Mouse (Mus musculus) B cell, adult 2 months (primary cell): ENCODE results near the gene Abhd13.

Experiments used
- DNase-seq, 2 experiments: peaks; one replicate each; pipeline ENCODE4 v3.0.0; 2022

Abhd13 gene

DNA sequence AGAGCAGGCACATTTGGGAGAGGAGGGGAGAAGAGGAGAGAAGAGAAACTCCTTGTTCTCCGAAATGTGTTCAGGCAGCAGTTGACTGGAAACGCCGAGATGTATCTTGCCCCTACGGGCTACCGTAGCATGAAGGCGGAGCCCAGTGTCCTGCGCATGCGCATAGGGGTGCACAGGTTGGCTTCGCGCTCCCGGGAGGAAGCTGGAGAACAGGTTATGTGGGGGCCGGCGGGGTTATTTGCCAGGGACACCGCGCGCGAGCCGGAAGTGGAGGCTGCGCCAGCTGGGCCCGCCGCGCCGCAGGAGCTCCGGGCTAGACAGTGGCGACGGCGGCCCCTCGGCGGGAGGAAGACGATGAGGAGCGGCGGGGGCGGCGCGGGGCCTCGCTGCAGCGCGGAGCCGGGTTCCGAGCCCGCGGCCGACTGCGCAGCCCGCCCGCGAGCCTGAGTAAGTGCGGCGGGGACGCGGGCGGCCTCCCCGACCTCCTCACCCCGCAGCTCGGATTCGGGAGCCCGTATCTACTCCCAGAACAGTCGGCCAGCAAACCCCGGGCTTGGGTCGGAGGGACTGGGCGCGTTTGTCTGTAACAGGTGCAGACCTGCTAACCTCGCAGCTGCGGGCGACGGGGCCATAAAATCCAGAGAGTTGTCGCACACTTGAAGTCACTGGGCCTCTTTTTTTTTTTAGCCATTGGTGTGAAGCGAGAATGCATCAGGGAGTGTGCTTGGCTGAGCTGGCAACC is at the start of gene Abhd13, which contains the start of gene Lig4:
Gene Abhd13 (plus strand): TSS at position 135 of the 742 bp plus-strand sequence.
Gene Lig4 (minus strand): TSS at position 114 of the 742 bp plus-strand sequence.
- DNase-seq, result peak; percentile 98 to 99

DNA sequence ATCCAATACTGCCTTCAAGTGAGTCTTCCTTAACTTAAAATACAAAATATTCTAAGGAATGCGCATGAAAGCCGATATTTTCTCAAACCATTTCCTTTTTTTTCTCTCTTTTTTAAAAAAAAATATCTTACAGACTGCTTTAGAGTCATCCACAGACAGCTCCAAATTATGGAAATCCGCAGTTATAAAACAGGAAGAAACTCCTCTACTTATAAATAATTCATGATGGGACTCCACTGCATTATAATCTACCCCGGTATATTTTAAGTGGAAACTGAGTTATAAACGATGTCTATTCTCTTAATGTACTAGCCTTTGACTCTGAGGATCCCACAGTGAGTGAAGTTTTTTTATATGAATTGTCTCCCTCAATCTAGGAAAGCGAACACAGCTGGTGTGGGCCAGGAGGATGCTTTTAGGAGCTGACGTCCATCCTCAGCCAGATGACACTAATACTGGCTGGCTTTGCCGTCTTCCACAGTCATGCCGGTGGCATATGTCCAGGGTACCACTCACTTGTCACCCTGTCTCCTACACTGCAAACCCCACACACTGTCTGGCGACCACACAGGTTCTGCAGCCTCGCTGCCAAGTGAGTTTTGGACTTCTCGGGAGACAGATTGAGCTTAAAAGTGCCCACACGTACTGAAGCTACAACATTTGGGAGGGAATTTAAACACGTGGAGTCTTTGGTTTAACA is 47.6 kb upstream of the Abhd13 start:
- DNase-seq, result no peak

DNA sequence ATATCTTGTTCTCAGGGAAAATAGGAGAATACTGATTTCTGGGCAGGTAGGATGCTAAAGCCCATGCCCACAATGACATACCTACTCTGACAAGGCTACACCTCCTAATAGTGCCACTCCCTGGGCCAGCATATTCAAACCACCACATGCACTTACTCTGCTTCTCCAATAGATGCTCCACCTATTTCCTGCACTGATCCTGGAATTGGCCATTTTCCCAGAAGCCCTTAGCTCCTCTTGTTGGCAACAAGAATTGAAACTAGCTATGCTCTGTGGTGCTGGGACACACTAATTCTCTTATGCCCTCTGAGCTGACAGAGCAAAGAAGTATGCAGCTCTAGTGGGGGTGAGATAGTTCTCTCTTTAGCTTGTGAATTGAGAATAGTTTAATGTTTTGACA is 44.8 kb upstream of the Abhd13 start:
- DNase-seq, result no peak

DNA sequence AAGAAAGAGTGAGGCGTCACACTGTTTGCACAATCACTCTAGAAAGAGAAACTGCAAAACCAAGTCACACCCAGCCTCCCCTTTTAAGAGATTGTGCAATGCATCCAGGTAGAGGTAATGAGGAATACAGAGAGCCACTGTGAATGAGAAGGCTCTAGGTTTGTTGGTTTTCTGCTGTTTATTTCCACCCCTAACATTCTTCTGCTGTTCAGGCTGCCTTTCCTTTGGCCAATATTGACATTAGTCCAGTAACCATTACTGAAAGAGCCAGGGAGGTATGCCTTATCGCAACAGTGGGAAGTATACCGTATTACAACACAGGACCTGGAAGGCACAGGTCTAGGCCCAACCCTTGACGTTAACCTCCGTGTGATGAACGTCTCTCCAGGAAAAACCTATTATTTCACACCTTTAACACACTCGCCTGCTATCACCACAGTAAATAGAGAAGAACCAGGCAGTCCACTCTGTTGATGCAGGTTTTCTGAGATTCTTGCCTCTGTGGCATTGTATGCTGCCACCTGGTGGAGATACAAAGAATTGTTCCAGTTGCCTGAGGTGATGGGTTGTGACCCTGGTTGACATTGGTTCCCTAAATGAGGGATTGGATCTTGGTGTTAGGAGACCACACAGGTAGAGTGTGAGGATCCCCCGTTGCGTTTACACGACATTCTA is 42.5 kb upstream of the Abhd13 start:
- DNase-seq, result peak; percentile 61 to 63

DNA sequence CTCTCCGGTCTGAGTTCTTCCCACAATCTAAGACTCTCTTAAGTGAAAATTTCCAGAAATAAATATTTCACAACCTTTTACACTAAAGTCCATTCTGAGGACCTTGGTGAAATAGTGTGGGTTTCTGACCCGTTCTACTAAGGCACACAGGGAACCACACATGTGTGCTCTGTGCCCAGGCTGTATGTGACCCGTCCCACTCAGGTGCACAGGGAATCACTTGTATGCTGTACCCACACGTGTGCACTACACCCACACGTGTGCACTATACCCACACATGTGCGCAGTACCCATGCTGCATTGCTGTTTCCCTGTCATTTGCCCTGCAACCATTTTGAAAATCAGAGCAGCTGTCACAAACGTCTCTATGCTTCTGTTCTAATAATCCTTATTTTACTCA is 41.9 kb upstream of the Abhd13 start:
- peak in 1 of 2 experiments; percentile 1 for DNase-seq

DNA sequence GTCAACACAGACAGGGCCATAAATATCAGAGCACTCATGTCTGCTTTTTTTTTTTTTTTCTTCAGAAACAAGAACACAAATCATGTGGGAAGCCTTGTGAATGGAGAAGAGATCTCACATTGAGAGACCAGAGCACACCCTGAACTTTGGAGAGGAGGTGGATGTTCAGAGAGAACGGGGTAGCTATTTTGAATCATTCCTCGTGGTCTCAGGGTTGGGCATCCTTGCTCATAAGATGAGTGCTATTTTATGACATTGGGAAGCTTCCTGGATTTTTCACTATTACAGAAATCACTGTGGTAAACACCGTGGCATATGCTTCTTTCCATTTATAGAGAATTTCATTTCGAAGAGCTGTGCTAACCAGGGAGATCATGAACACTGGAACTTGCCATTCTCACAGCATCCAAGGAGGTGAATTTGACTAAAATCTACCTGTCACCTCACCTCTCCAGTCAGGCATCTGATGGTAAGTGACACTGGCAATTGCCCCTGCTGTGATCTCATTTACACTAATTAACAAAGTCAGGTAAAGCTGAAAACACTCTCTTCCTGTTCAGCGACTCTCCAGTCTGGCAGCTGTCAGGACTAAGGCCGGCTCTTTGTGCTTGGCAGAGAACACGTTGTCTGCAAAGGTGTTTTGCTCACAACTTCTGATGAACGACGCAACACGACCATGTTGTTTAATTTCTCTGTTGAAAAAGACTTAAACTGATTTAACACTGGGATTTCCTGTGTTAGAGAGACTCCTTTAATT is 28.2 kb upstream of the Abhd13 start:
- no peak for DNase-seq

DNA sequence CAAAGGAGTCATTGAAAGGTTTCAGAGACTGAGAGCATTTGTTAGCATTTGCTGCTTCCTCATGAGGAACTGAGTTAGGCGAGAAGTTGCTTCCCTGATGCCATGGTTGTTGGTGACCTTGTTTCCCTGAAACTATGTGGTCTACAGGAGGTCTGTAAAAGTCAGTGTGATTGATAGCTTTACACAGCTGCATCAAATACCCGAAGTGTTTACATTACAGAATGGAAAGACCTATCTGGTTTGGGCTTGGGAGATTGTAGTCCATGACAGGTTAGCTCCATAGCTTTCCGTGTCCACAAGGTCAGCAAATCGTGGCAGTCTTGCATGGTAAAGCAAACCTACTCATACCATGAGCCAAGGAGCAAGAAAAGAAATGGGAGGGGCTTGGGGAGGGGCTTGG is 19.2 kb upstream of the Abhd13 start:
- no peak for DNase-seq

DNA sequence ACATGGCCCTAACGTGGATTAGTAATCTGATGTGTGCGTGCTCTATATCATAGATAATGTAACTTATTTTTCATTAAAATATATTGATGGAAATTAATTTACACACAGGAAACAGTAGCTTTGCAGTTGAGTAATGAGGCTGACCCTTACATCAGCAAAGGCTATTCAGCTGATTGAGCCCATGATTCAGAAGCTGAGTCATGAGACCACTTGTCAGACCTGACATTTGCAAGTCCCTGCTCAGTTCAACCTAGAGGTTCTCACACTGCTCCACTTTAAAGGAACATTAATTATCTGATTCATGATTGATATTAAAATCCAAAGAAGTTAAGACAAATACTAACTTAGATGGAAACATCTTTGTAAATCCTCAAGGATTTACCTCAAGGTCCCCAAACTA is 17.6 kb upstream of the Abhd13 start:
- DNase-seq, result no peak

DNA sequence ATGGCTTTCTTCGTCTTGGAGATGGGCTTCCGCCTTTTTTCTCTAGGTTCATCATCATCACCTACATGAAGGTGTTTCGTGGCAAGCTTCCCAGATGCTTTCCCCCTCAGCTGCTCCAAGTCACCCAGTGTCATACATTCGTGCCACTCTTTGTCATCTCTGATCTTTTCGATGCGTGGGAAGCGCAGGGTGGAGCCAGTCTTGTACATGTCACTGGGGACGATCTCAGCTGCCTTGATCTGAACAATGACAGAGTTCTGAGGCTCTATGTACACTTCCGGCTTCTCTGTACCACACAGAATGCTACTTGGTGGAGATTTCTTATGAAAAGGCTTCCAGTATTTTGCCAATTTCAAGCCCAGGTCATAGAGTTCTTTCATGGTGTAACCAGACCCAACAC is 5.6 kb upstream of the Abhd13 start:
- no peak for DNase-seq

DNA sequence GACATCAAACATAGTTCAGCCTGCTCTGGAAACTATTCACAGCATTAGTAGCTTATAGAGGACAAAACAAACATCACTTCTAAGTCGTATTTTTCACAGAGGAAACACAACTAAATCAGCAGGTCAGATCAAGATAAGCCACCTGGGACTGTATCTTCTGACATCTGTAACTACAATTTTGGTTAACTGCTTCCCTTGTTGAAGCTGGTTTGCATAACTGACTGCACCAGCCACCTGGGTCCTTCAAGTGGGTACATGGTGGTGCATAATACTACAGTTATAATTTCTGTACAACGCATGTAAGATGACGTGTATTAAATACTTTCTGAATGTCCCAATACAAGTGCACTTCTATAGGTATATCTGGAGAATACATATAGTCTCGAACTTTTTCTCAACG is 2.2 kb upstream of the Abhd13 start:
- peak; percentile 5 to 11 for DNase-seq

DNA sequence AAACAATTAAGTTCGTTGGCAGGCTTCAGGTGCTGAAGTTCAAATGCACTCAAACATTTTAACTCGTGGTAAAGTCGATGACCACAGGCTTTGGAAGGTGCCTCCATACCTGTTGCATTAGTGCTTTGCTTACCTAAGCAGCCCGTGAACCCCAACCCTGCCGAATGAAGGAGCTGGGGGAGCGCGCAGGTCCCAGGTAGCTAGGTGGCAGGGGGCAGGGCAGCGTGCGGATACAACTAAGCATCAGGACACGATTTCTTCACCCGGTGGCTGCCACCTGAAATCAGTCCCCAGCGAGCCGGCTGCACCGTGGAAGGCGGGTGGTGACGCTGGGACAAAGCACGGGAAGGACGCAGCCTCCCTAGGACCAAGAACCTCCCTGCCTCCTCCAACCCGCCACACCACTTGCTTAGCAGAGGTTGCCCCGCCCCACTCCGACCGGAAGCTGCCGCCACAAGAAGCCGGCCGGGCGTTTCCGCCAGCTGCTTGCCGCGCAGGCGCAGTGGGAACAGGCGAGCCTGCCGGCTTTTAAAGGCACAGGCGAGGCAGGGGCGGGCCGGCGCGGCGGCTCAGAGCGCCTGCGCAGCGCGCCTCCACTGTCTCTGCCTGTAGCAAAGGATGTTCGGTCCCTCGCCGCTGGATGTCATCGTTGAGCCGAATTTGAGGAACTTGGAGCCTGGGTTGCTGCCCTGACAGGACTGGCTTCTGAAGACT is 1.5 kb upstream of the Abhd13 start:
- peak; percentile 98 to 99 for DNase-seq

DNA sequence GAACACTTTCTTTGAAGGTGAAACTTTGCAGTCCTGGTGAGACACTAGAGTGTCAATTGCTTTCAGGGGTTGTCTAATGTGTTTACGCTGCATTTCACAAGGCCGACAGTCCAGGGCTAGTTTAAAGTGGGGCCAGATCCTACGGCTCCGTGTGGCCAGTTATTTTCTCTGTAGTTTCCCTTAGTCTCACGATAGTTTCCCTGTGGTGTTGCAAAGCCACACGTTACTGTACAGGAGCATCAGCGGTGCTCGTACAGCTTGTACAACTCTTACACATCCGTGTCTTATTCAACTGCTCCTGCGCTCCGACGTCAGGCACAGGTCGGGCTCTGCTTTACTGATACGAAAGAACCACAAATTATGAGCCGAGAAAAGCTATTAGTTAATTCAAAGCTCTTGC is 491 bp upstream of the Abhd13 start:
- DNase-seq, result peak; percentile 4 to 5

DNA sequence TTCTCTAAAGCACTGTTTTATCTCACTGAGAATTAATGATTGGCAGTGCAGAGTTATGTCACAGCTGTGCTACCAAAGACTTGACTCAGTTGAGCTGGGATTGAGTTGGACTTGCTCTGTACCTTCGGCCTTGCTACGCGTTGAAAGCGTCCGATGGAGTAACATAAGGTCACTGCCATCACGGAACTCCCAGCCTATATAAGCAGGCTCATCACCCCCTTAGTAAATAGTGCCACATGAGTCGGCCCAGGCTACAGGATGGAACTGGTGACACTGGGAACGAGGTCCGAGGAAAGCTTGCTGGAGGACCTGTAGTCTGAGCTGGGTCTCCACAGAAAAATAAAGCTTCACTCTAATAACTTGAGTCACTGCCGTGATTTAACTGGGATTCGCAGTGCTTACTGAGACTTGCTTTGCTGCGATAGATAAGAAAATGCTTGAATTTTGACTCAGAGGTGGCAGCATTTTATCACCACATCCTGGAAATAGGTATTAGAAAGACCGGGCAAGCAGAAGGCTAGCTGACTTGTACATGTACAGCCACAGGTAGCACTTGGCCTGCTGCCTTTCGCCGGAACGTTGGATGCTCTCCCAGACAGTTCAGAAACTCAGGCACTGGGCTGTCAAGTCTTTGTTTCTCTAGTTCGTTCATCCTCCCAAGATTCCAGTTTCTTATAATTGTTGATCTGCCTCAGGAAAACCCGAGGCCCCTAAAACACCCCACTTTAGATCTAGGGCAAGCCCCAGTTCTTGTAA is 1.1 kb downstream of the Abhd13 start:
- DNase-seq, result no peak

DNA sequence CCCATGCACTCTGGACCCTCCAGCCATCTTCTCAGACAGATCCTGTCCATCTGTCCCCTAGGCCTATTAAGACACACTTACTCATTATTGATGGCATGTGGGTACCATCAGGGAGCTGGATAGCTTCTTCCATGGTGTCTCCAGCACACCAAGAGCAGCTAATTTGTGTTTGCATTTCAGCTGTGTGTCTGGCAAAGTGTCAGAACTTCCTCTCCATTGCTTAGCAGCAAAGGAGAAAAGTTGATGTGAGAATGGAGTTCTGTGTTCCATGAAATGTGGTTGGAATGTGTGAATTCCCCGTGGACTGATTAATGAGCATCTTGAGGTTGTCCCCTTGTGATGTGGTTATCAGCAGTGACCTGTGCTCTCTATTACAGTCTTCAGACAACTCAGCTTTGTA is 2.2 kb downstream of the Abhd13 start:
- DNase-seq, result no peak

DNA sequence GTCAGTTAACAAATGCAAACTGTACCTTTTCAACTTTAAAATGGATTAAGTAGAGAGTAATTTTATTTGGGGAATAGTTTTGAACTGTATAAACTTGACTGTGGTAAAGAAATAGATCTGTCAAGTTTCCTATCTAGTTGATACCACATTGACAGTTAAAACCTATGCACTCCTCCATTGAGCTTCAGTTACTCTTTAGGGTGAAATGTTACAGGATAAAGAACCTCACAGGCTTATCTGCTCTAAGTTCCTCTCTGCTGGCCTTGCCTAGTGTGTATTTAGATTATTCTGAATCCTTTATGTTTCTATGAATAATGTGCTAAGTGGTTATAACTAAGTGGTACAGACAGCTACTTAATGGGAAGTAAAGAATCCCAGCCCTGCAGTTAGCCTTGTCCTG is 2.7 kb downstream of the Abhd13 start:
- no peak for DNase-seq

DNA sequence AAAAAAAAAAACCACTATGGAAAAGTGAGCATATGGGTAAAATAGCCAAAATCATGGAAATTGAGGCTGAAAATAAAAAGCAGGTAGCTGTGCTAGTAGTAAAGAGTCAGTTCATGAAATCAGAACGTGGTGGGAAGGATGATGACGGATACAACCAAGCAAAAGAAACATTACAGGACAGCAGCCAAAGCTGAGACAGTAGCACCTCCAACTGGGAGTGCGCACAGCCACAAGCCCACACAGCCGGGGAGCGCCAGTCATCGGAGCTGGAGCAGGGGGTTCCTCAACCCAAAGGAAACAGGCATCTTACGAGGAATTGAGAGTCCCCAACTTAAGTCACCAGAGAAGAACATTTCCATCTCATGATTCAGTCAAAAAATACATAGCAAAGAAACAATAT is 26.6 kb downstream of the Abhd13 start:
- DNase-seq, result no peak

DNA sequence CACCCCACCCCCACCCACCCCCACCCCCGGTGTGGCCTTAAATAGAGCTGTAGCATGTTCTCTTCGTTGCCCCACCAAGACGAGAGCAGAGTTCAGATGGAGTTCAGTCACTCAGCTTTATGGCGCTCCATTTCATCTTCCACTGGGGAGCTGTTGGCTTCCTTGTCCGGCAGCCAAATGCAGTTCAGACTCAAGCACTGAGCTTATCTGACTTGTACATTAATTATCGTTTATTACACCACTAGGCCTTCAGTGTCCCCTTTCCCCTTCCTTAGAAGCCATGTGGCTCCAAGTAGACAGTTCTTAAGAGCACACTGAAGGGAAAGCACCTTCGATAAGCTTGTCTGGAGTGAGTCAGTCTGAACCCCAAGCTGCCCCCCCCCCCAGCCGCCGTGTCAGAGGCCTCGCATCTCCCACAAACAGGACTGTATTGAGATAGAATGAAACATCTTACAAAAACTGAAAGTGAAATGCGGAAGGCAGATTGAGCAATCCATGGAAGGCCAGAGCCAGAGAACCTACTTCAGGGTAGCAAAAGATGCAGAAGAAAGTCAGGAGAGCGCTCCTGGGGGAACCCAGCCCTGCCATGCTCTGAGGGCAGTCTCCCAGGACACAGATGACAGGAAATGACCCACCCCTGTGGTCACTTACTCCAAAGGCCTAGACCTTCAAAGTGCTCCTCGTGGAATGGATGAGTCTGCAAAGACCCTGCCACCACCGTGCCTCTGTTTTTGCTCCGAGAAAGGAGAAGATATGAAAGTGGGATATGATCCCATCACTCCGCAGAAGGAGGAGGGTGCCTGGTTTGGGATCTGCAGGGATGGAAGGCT is 28.9 kb downstream of the Abhd13 start, which contains the start of gene Tnfsf13b:
Gene Tnfsf13b (plus strand): TSS at position 312 of the 830 bp plus-strand sequence.
- DNase-seq, result no peak

DNA sequence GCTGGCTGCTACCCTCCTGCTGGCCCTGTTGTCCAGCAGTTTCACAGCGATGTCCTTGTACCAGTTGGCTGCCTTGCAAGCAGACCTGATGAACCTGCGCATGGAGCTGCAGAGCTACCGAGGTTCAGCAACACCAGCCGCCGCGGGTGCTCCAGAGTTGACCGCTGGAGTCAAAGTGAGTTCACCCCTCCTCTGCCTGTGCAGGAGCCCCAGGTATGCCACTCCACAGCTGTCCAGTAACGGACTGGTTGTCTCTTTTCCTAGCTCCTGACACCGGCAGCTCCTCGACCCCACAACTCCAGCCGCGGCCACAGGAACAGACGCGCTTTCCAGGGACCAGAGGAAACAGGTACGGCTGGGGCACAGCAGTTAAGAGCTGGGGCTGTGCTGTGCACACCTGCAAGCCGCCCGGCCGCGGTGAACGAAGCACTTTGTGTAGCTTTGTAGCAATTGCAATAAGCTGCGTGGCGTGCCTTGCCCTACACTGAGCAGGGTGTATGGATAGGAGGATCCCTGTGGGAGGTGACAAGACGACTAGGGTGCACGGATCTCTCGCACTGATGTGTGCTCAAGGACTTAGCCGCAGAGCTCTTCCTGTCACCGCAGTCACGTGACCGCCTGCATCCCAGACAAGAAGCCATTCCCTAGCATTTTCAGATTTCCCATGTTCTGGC is 29.6 kb downstream of the Abhd13 start:
- no peak for DNase-seq

DNA sequence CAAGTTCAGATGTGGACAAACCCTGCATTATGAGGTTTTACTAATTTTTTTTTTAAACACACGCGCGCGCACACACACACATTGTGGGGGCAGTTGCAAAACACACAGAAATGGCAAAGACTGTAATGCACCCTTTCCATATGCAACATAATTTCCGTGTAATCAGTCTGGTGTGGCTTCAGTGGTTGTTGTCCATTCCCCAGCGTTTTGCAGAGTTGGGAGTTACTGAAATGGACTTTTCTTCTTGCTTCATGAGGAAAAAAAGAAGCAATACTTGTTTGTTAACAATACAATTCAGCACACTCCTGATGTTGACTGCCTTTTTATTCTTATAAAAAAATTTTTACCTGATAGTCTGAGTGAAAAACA is 30.1 kb downstream of the Abhd13 start:
- no peak for DNase-seq

DNA sequence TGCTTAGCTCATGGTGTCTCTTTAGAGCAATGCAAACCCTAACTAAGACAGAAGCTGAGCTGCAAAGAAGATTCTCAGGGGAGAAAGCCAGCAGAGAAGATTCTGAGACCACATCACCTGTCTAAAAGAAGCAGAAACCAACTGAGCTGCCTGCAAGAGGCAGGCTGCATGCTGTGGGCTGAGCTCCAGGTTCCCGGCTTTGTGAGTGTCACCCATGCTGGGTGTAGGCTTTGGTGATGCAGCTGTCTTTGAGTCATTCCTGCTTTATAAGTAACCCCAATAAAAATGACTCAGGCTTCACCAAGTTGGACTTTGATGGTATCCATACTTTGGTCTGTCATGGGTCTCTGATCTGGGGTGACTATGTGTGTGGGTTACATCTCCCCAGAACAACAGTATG is 38.7 kb downstream of the Abhd13 start:
- no peak for DNase-seq
